Mouse (Mus musculus): ENCODE data around the gene Serpinb6b. TPM values are rescaled to one million over a fixed set of nuclear protein-coding genes. Genes with fewer than 3 reads are reported as not detected.
A peak's percentile ranks its signal among the peaks of the same experiment; 100 is the strongest.
"Not testable (repeated sequence)": the region's sequence is repeated elsewhere in the genome, so short reads cannot be mapped to it uniquely, and the experiment has no call there.

The Serpinb6b gene
- 1.3 and 2.1 TPM in 2 replicates for polyA plus RNA-seq (2015; fragmentation: Nextera tagmentation; extraction: Ambion mirVana)

DNA sequence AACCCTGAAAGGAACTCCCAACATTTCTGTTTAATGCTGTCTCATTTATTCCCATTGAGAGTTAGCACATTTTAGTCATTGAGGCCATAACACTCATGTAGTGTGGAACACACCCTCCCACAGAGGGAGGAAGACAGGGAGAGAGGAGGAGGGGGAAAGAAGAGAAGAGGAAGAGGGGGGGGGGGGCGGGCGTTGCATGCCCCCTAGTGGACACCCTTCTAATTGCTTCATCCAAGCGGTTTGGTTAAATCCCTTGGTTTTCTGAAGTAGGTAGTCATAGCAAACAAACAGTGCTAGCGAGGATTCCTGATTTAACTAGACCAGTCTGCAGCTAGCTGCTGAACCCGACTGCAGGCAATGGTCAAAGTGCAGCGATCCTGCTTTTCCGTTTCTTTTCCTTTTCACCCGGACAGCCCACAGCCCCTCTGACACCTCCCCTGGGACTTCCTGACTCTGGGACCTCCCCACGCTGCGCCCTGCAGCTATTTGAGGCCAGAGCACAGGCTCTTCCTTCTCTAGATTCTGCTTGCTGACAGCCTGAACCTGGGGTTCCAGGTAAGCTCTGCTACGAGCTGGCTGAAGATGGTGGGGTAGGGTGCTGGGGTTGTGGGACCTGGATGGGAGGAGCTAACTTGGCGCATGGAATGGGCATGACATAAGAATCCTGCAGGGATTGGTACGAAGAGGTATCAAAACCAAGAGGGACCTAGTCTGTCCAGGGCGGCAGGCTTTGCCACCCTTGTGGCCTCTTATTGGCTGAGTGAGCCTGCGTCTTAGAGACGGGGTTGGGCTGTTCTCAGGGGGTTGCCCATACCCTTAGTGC is at the start of gene Serpinb6b:
Gene Serpinb6b (plus strand): TSS at position 221 of the 823 bp plus-strand sequence.
- ATAC-seq (ENCODE audit: insufficient number of reproducible peaks, insufficient read depth, low FRiP score, low TSS enrichment, low read depth) = peak; percentile 35; the same call in 1 of the 2 replicates
- 37% methylated on average over 15 of the region's 16 CpGs for WGBS

GRCm38 (mm10) chr13:32922622-32923021 is 42.4 kb upstream of the Serpinb6b start:
- ATAC-seq (ENCODE audit: insufficient number of reproducible peaks, insufficient read depth, low FRiP score, low TSS enrichment, low read depth) = no peak
- Histone ChIP-seq H3K27me3 (no peaks in the 10 kb centered on the region), H3K4me1 (no peaks in the 10 kb centered on the region), H3K36me3 (no peaks in the 10 kb centered on the region), H3K9ac (no peak overlapping the region), H3K4me2 (no peak overlapping the region), H3K27ac (no peak overlapping the region), H3K4me3 (no peak overlapping the region), H3K9me3 (no peaks in the 10 kb centered on the region)

More for the DNA sequence above, at the start of gene Serpinb6b:
- Histone ChIP-seq H3K27ac (no peak within 1 kb of the TSS), H3K36me3 (no peaks in the 10 kb centered on the region), H3K27me3 (no peaks in the 10 kb centered on the region), H3K9me3 (no peaks in the 10 kb centered on the region), H3K9ac (peak within 1 kb of the TSS; percentile 54), H3K4me3 (peak within 1 kb of the TSS; percentile 32), H3K4me1 (peaks cover 6% of the 10 kb centered on the region; the same call in 1 of the 2 replicates), H3K4me2 (peak within 1 kb of the TSS; percentile 61)

DNA sequence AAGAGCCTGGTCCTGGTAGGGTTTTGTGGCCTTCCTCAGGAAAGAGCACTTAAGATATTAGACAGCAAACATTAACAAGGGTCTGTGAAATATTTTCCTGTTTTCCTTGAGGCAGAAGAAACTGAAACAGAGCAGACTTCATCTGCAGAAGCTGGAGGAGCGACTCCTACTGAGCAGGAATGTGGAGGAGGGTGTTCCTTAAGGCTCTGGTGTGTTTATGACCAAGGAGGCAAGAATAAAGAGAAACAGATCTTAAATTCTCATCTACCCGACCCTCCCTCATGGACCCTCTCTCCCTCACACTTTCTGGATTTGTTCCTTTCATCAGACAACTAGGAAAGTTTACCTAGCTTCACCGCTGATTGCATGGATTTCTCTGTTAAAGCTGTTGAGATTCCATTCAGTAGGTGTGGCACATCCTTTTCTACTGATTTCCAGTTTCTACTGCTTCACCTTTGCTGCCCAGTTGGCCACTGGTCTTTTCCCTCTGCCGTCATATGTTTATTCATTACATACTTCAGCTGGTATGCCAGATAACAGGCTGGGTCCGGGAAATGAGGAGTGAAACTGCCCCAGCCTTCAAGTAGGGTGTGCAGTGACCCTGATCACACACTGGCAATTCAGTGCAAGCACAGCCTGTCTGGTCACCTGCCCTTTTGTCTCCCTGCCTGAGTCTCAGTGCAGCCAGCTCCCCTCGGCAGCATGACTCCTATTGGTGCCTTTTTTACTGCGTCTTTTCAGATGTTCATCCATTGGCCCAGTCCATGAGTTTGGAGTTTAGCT is 40.2 kb upstream of the Serpinb6b start:
- Histone ChIP-seq H3K27ac (no peak overlapping the region), H3K4me1 (0 out of 2 replicates have a peak, but pooled peaks cover 4% of the 10 kb centered on the region), H3K4me2 (no peak overlapping the region), H3K36me3 (no peaks in the 10 kb centered on the region), H3K9me3 (no peaks in the 10 kb centered on the region), H3K9ac (no peak overlapping the region), H3K4me3 (no peak overlapping the region), H3K27me3 (no peaks in the 10 kb centered on the region)
- 60% methylated on average over 7 of the region's 7 CpGs for WGBS
- no peak for ATAC-seq (ENCODE audit: insufficient number of reproducible peaks, insufficient read depth, low FRiP score, low TSS enrichment, low read depth)

GRCm38 (mm10) chr13:32926661-32927060 is 38.3 kb upstream of the Serpinb6b start:
- Histone ChIP-seq H3K9ac (no peak overlapping the region), H3K27me3 (no peaks in the 10 kb centered on the region), H3K4me2 (no peak overlapping the region), H3K36me3 (no peaks in the 10 kb centered on the region), H3K4me1 (0 out of 2 replicates have a peak, but pooled peaks cover 4% of the 10 kb centered on the region), H3K27ac (no peak overlapping the region), H3K9me3 (no peaks in the 10 kb centered on the region), H3K4me3 (no peak overlapping the region)
- 90% methylated on average over 2 of the region's 2 CpGs for WGBS
- no peak for ATAC-seq (ENCODE audit: insufficient number of reproducible peaks, insufficient read depth, low FRiP score, low TSS enrichment, low read depth)

GRCm38 (mm10) chr13:32927241-32927640 is 37.8 kb upstream of the Serpinb6b start:
- H3K4me2 ChIP-seq = no peak overlapping the region
- H3K36me3 ChIP-seq = no peaks in the 10 kb centered on the region
- no peak for ATAC-seq (ENCODE audit: insufficient number of reproducible peaks, insufficient read depth, low FRiP score, low TSS enrichment, low read depth)
- H3K9ac ChIP-seq = no peak overlapping the region
- 0 out of 2 replicates have a peak, but pooled peaks cover 4% of the 10 kb centered on the region for H3K4me1 ChIP-seq
- H3K9me3 ChIP-seq = no peaks in the 10 kb centered on the region
- WGBS = 68% methylated on average over 1 of the region's 1 CpGs
- no peaks in the 10 kb centered on the region for H3K27me3 ChIP-seq
- H3K27ac ChIP-seq = no peak overlapping the region
- H3K4me3 ChIP-seq = no peak overlapping the region

DNA sequence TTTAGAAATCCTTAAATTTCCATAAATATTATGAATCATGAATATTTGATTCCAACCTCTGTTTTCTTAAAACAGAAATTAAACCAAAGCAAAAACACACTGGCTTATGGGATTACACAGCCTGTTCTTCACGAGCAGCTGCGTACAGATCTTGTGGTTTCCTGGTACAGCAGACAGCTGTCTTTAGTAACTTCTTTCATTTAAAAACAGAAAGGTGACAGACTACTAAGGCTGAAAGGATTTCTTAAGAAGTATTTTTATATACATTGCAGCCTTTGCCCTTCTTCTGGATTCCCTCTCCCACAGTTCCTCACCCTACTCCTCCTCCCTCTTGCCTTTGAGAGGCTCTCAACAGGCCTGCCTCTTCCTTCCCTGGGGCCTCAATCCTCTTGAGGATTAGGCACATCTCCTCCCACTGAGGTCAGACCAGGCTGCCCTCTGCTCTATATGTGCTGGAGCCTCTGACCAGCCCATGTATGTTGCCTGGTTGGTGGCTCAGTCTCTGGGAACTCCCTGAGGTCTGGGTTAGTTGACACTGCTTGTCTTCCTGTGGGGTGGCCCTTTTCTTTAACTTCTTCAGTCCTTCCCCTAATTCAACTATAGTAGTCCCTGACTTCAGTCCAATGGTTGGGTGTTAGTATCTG is 35.8 kb upstream of the Serpinb6b start:
- H3K9ac ChIP-seq = no peak overlapping the region
- H3K9me3 ChIP-seq = no peaks in the 10 kb centered on the region
- no peak overlapping the region for H3K4me3 ChIP-seq
- no peaks in the 10 kb centered on the region for H3K36me3 ChIP-seq
- 0 out of 2 replicates have a peak, but pooled peaks cover 4% of the 10 kb centered on the region for H3K4me1 ChIP-seq
- H3K4me2 ChIP-seq = no peak overlapping the region
- H3K27ac ChIP-seq = no peak overlapping the region
- no peaks in the 10 kb centered on the region for H3K27me3 ChIP-seq
- ATAC-seq (ENCODE audit: insufficient number of reproducible peaks, insufficient read depth, low FRiP score, low TSS enrichment, low read depth) = no peak
- WGBS = 58% methylated on average over 2 of the region's 2 CpGs

GRCm38 (mm10) chr13:32934706-32935381 is 30.2 kb upstream of the Serpinb6b start:
- no peaks in the 10 kb centered on the region for H3K9me3 ChIP-seq
- no peak for ATAC-seq (ENCODE audit: insufficient number of reproducible peaks, insufficient read depth, low FRiP score, low TSS enrichment, low read depth)
- no peaks in the 10 kb centered on the region for H3K36me3 ChIP-seq
- H3K27ac ChIP-seq = no peak overlapping the region
- no peaks in the 10 kb centered on the region for H3K27me3 ChIP-seq
- H3K4me2 ChIP-seq = no peak overlapping the region
- 28% methylated on average over 1 of the region's 1 CpGs for WGBS
- H3K4me1 ChIP-seq = no peaks in the 10 kb centered on the region
- H3K4me3 ChIP-seq = no peak overlapping the region
- H3K9ac ChIP-seq = no peak overlapping the region

DNA sequence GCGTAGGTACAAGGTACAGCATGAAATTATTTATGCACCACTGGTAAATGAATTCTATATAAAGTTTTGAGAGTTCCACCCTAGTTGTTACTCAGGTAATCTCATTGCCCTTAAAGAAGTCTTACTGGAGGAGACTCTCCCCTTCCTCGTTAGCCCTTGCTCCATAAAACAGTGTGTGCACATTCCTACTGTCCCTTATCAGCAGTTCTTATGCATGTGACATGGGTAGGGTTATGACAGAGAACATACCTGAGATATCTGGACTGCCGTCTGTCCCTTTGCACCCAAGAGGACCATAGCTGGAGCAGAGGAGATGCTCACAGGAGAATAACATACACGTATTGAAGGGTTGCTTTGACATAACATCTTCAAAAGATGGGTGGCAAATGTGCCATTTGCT is 26.7 kb upstream of the Serpinb6b start:
- ATAC-seq (ENCODE audit: insufficient number of reproducible peaks, insufficient read depth, low FRiP score, low TSS enrichment, low read depth); H3K4me2 ChIP-seq: not testable (repeated sequence)

GRCm38 (mm10) chr13:32939191-32939590 is 25.8 kb upstream of the Serpinb6b start:
- H3K9ac ChIP-seq; H3K27me3 ChIP-seq; H3K4me2 ChIP-seq; ATAC-seq (ENCODE audit: insufficient number of reproducible peaks, insufficient read depth, low FRiP score, low TSS enrichment, low read depth); H3K9me3 ChIP-seq; H3K4me1 ChIP-seq; H3K27ac ChIP-seq; H3K4me3 ChIP-seq; H3K36me3 ChIP-seq: not testable (repeated sequence)
- WGBS = 71% methylated on average over 3 of the region's 3 CpGs

More for the DNA sequence above, 26.7 kb upstream of the Serpinb6b start:
- H3K4me1 ChIP-seq, H3K27me3 ChIP-seq, H3K36me3 ChIP-seq, H3K9me3 ChIP-seq, H3K4me3 ChIP-seq, H3K9ac ChIP-seq, H3K27ac ChIP-seq: not testable (repeated sequence)
- 79% methylated on average over 4 of the region's 4 CpGs for WGBS

- no peak for ATAC-seq (ENCODE audit: insufficient number of reproducible peaks, insufficient read depth, low FRiP score, low TSS enrichment, low read depth)
- H3K36me3 ChIP-seq = no peaks in the 10 kb centered on the region
- H3K4me3 ChIP-seq = no peak overlapping the region
- H3K4me2 ChIP-seq = no peak overlapping the region
- H3K9ac ChIP-seq = no peak overlapping the region
- 51% methylated on average over 4 of the region's 4 CpGs for WGBS
- H3K4me1 ChIP-seq = no peaks in the 10 kb centered on the region
- H3K9me3 ChIP-seq = no peaks in the 10 kb centered on the region
- H3K27me3 ChIP-seq = no peaks in the 10 kb centered on the region
- no peak overlapping the region for H3K27ac ChIP-seq
These were observed 8.5 kb upstream of the Serpinb6b start for GRCm38 (mm10) chr13:32956537-32956936.

GRCm38 (mm10) chr13:32957917-32958316 is 7.1 kb upstream of the Serpinb6b start:
- WGBS = 82% methylated on average over 4 of the region's 4 CpGs
- H3K36me3 ChIP-seq = no peaks in the 10 kb centered on the region
- no peak overlapping the region for H3K4me3 ChIP-seq
- H3K9ac ChIP-seq = no peak overlapping the region
- H3K4me1 ChIP-seq = no peaks in the 10 kb centered on the region
- H3K27ac ChIP-seq = no peak overlapping the region
- H3K9me3 ChIP-seq = no peaks in the 10 kb centered on the region
- H3K4me2 ChIP-seq = no peak overlapping the region
- no peaks in the 10 kb centered on the region for H3K27me3 ChIP-seq
- no peak for ATAC-seq (ENCODE audit: insufficient number of reproducible peaks, insufficient read depth, low FRiP score, low TSS enrichment, low read depth)
